Mouse (Mus musculus): ENCODE results near the gene Fam196b. TPM values are rescaled to one million over a fixed set of nuclear protein-coding genes. Genes with fewer than 3 reads are reported as not detected.

The Fam196b gene
- polyA plus RNA-seq (2012; rRNA removed; ENCODE audit: low replicate concordance), result 0.02 and 0.10 TPM in 2 replicates

GRCm38 (mm10) chr11:34314534-34315379 lies at the start of gene Fam196b:
Fam196b (plus strand) TSS chr11:34314822.

Other genes starting within 250 kb of the Fam196b start
- not detected in 2 replicates for gene 4930469K13Rik, start 216.3 kb upstream of the Fam196b start, polyA plus RNA-seq (2012; rRNA removed; ENCODE audit: low replicate concordance)
- 5.4 and 6.7 TPM in 2 replicates for gene Foxi1, start 106.7 kb upstream of the Fam196b start, polyA plus RNA-seq (2012; rRNA removed; ENCODE audit: low replicate concordance)

Measured in mammary gland, adult 2 months (tissue).